Mouse (Mus musculus) MEL (cell line): ENCODE results near the gene Gramd2. TPM values are rescaled to one million over a fixed set of nuclear protein-coding genes. Genes with fewer than 3 reads are reported as not detected.
"Not testable (repeated sequence)": the region's sequence is repeated elsewhere in the genome, so short reads cannot be mapped to it uniquely, and the experiment has no call there.

Source experiments
- DNase-seq: peaks from one replicate; pipeline ENCODE4 v3.0.0; 2011; ENCODE audit warnings: low read depth, low spot score
- H3K27ac ChIP-seq: 2 replicates; pipeline ENCODE4 v1.5.1; 2012; ENCODE audit warnings: low read depth, mild to moderate bottlenecking, control low read depth, low read length, moderate library complexity; ENCODE audit not compliant: control insufficient read depth
- H3K27me3 ChIP-seq, 2 experiments: fragments of 150-350 bp in 1 of 2; sonication (generic) in 1 of 2; 2 replicates each; pipeline ENCODE4 v1.6.1; 2012; ENCODE audit warnings: low read length in 2 of 2, mild to moderate bottlenecking in 2 of 2, improper control_type of control experiment in 1 of 2, moderate library complexity in 1 of 2; ENCODE audit not compliant: insufficient read depth in 2 of 2, control insufficient read depth in 1 of 2
- H3K36me3 ChIP-seq, 2 experiments: 2 replicates each; pipeline ENCODE4 v1.6.1; 2012 to 2014; ENCODE audit warnings: low read length in 2 of 2, improper control_type of control experiment in 1 of 2, inconsistent platforms in 1 of 2, mild to moderate bottlenecking in 1 of 2; ENCODE audit not compliant: insufficient read depth in 2 of 2, control insufficient read depth in 1 of 2
- H3K4me1 ChIP-seq, 2 experiments: fragments of 150-350 bp in 1 of 2; sonication (generic) in 1 of 2; 2 replicates each; pipeline ENCODE4 v1.6.1; 2012; ENCODE audit warnings: low read length in 2 of 2, improper control_type of control experiment in 1 of 2, mild to moderate bottlenecking in 1 of 2; ENCODE audit not compliant: insufficient read depth in 2 of 2, control insufficient read depth in 1 of 2
- H3K4me3 ChIP-seq, 2 experiments: fragments of 150-350 bp in 1 of 2; sonication (generic) in 1 of 2; 2 replicates each; pipeline ENCODE4 v1.5.1; 2012; ENCODE audit warnings: low read depth in 2 of 2, low read length in 2 of 2, mild to moderate bottlenecking in 2 of 2, moderate library complexity in 2 of 2, control low read depth in 1 of 2, improper control_type of control experiment in 1 of 2; ENCODE audit not compliant: control insufficient read depth in 1 of 2, insufficient read depth in 1 of 2
- H3K79me2 ChIP-seq: 2 replicates; pipeline ENCODE4 v1.6.1; 2012; ENCODE audit warnings: mild to moderate bottlenecking, low read length, moderate library complexity; ENCODE audit not compliant: control insufficient read depth, poor library complexity, insufficient read depth
- H3K9ac ChIP-seq: 2 replicates; pipeline ENCODE4 v1.6.1; 2012; ENCODE audit warnings: low read depth, mild to moderate bottlenecking, control low read depth, low read length, moderate library complexity; ENCODE audit not compliant: control insufficient read depth, poor library complexity, severe bottlenecking
- H3K9me3 ChIP-seq: fragments of 150-350 bp; sonication (generic); replicated peaks from 2 replicates; pipeline ENCODE4 v1.6.1; 2012; ENCODE audit warnings: mild to moderate bottlenecking, low read length, improper control_type of control experiment, moderate library complexity; ENCODE audit not compliant: insufficient read depth
- ZNF384 ChIP-seq: IDR thresholded peaks from 2 replicates; pipeline ENCODE4 v1.6.1; 2012; ENCODE audit warnings: low read depth, mild to moderate bottlenecking, inconsistent platforms, low read length, improper control_type of control experiment
- polyA plus RNA-seq, 2 experiments: library from polyadenylated mRNA; stranded (reverse) in 1 of 2; unstranded in 1 of 2; fragments of >175 nt in 1 of 2; fragments of >200 nt in 1 of 2; gene quantifications; 2 replicates each; pipeline versions ENCODE4 v1.2.1 to v1.2.4; 2012; ENCODE audit warnings: low replicate concordance in 2 of 2, low read depth in 1 of 2; ENCODE audit not compliant: insufficient read length in 2 of 2, insufficient read depth in 1 of 2, missing spikeins in 1 of 2
- total RNA-seq: library from RNA; depleted of rRNA; stranded (reverse); fragments of 300-350 nt; gene quantifications from 2 replicates; pipeline ENCODE4 v1.2.3, GENCODE M21; 2012; rRNA removed

Gene Gramd2
- total and polyA plus RNA-seq, 3 experiments: 0.04 TPM; not detected in 2

DNA sequence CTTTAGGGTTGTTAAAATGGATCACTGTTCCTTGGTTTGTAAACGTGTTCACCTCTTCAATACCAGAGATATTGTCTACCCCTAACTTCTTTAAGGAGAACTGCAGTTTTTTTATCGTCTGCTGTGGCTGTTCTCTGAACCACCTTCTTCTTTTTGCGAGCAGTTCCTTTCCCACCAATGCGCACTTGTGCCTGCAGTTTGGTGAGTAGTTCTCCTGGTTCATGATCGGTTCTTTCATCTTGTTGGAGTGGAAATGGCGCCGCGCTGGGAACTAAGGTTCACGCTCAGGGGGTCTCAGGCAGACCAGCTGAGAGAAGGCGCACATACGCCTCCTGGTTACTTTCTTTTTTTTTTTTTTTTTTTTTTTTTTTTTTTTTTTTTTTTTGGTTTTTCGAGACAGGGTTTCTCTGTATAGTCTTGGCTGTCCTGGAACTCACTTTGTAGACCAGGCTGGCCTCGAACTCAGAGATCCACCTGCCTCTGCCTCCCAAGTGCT, 87.1 kb downstream of the Gramd2 start:
- not testable (repeated sequence) for H3K9me3 ChIP-seq, H3K4me1 ChIP-seq, H3K4me3 ChIP-seq, H3K27me3 ChIP-seq, H3K9ac ChIP-seq, H3K27ac ChIP-seq, H3K79me2 ChIP-seq, H3K36me3 ChIP-seq, DNase-seq
- TF ChIP-seq ZNF384: peak; percentile 54; the same call in 1 of the 2 replicates

Other genes with a start within 250 kb of the Gramd2 start
- gene Arih1, start 193.5 kb upstream of the Gramd2 start, total RNA-seq: 46.5 and 47.6 TPM in 2 replicates
- gene Arih1, start 193.5 kb upstream of the Gramd2 start, polyA plus RNA-seq: 10 to 100 TPM; 48.4 to 60.4 TPM
- 38.0 and 44.3 TPM in 2 replicates for gene Hexa, start 140.6 kb upstream of the Gramd2 start, total RNA-seq
- 10 to 100 TPM in 1 of 2 experiments, not detected in 1; 54.0 TPM for gene Hexa, start 140.6 kb upstream of the Gramd2 start, polyA plus RNA-seq
- 0.23 and 0.50 TPM in 2 replicates for gene Tmem202, start 140.3 kb upstream of the Gramd2 start, total RNA-seq
- gene Tmem202, start 140.3 kb upstream of the Gramd2 start, polyA plus RNA-seq: not detected
- not detected in 2 replicates for gene Celf6, start 102.2 kb upstream of the Gramd2 start, total RNA-seq
- under 1 TPM in 1 of 2 experiments, not detected in 1; 0.13 TPM for gene Celf6, start 102.2 kb upstream of the Gramd2 start, polyA plus RNA-seq
- 5.9 and 6.4 TPM in 2 replicates for gene Parp6, start 62.9 kb upstream of the Gramd2 start, total RNA-seq
- gene Parp6, start 62.9 kb upstream of the Gramd2 start, polyA plus RNA-seq: 10 to 100 TPM in 1 of 2 experiments, not detected in 1; 13.8 TPM
- 710 and 1,836 TPM in 2 replicates for gene Pkm, start 23.8 kb upstream of the Gramd2 start, total RNA-seq
- 1,000 to 10,000 TPM in 1 of 2 experiments, 10 to 100 TPM in 1; 71.6 to 2,746 TPM for gene Pkm, start 23.8 kb upstream of the Gramd2 start, polyA plus RNA-seq
- gene Senp8, start 70.6 kb downstream of the Gramd2 start, total RNA-seq: 2.7 TPM in 2 replicates
- 1 to 10 TPM in 1 of 2 experiments, not detected in 1; 5.5 TPM for gene Senp8, start 70.6 kb downstream of the Gramd2 start, polyA plus RNA-seq
- gene Myo9a, start 70.8 kb downstream of the Gramd2 start, total RNA-seq: 3.3 and 3.8 TPM in 2 replicates
- 100 to 1,000 TPM in 1 of 2 experiments, 1 to 10 TPM in 1; 4.5 to 131 TPM for gene Myo9a, start 70.8 kb downstream of the Gramd2 start, polyA plus RNA-seq